Mouse (Mus musculus): ENCODE measurements around the gene Fam198b.

Gene Fam198b

DNA sequence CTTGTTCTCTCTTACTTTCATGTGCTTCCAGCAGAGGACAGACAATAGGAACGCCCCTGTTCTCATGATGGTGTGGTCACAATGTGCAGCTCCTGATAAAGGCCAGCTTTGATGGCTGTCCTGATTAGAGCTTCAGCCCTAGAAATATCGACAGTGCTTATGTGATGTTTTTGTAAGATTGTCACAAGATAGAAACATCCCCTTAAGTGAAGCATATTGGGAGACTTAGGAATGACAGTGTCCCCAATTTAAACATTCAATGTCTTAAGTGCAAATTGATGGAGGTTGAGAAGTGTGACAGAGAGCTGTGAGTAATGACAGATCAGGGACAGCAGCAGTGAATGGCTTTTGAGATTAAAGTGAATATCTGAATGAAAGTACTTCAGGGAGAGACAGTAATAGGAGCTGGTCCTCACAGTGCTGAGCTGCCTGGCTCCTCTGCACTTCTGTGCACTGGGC is 99.7 kb downstream of the Fam198b start:
- DNase-seq (ENCODE audit: low spot score in 2 of 2) = no peak

DNA sequence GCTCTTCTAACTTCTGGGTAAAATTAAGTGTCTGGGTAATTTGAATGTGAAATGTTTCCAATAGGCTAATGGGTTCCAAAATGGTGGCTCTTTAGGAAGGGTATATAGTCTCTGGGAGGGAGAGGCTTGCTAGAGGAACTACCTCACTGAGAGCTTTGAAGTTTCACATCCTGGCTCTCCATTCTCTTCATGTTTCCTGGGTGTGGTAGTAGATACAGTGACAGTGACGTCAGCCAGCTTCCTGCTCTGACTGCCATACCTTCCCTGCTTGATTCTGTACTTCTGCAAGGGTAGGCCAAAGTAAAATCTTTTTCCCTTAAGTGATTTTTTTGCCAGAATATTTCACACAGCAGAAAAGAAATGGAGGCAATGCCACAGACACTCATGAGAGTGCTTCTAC is 100.2 kb downstream of the Fam198b start:
- no peak for DNase-seq (ENCODE audit: low spot score in 2 of 2)

DNA sequence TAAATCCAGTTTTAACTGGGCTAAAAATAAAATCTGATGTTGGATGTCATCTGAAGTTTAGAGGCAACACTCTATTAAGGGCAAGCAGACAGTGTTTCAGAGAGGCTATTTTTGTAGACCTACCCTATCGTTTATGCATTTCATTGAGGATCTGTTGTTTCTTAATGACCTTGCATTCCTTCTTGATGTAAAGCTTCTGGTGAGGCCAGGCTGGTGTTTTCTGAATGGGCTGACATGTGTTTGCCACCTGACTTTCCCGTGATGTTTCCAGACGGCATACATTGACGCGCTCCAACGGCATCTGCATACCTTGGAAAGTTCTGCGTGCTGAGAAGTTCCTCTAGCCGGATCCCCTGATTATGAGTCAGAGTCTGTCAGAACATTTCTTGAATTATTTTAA is 104.9 kb downstream of the Fam198b start:
- DNase-seq (ENCODE audit: low spot score in 2 of 2) = no peak

DNA sequence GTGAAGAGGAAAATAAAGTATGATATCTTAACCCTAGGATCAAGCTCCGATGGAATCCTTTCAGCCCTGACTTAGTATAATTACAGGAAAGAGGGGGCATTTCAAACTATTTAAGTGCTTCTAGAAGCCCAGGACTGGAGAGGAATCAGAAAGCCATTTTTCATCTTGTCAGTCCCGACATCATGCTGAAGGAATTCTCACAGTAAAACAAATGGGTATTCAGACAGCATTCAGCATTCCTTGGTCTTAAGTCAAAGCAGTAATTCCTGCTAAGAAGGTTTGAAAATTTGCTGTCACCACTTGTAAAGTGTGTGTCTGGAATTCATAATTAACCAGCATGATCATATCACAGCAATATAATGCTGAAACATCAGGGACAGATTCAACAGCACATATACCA is 105.6 kb downstream of the Fam198b start:
- DNase-seq (ENCODE audit: low spot score in 2 of 2) = no peak

DNA sequence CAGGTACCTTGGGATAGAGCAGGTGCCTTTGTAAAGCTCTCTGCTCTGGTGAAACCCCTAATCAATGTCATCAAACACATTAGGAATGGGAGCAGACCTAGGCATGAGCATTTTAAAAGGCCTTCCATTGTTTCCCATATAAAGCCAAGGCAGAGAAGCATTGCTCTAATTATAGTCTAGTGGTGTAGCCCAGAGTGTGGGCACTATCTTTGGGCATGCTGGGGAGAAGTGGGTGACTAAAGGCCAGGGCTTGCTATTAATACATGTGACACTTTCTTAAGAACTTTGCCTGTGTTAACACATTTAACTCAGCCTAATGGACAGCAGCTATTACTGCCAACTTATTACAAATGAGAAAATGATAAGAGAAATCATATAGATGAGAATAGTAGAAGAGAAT is 106.1 kb downstream of the Fam198b start:
- DNase-seq (ENCODE audit: low spot score in 2 of 2) = no peak

DNA sequence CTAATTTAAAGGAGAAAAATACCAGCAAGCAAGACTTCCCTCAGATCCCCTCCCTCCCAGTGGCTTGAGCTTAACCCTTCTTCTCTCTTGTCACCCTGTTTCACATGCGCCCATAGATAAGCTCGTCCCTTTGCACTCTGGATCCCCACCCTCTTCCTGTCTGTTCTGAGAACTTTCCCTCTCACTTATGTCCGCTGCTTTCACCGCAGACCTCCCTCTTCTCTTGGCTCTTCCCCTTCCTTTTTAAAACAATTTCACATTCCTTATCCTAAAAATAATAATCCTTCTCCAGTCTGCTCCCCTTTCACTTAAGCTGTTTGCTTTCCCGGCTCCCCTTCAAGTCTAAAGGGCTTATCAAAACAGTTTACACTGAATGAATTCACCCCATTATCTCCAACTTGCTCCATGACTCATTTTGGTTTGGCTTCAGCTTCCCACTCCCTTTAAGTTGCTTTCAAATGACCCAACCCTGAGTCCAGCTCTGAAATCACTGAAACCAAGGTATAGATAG is 109.8 kb downstream of the Fam198b start:
- no peak for DNase-seq (ENCODE audit: low spot score in 2 of 2)

DNA sequence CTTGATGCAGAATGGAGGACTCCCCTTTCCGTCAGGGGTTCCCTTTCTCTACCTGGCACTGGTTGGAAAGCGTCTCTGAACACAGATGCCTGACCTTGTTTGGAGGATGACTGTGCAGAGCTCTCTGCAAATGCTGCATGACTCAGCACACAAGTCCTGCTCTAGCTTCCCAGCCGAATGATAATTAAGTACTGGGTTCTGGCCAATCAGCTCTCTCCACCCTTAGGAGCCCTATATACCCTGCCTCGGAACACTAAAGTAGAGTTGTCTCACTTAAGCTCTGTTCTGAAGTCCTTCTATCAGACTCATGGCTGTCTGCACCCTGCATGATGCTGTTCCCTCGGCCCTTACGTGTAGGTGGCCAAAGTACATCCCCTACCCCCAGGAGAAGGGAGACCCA is 111.4 kb downstream of the Fam198b start:
- DNase-seq (ENCODE audit: low spot score in 2 of 2) = no peak
